Mouse (Mus musculus): ENCODE measurements around the gene Rbm5. TPM values are rescaled to one million over a fixed set of nuclear protein-coding genes. Genes with fewer than 3 reads are reported as not detected.

Gene Rbm5
- polyA plus RNA-seq, 1 experiment from 2014 or later = 123 TPM

DNA sequence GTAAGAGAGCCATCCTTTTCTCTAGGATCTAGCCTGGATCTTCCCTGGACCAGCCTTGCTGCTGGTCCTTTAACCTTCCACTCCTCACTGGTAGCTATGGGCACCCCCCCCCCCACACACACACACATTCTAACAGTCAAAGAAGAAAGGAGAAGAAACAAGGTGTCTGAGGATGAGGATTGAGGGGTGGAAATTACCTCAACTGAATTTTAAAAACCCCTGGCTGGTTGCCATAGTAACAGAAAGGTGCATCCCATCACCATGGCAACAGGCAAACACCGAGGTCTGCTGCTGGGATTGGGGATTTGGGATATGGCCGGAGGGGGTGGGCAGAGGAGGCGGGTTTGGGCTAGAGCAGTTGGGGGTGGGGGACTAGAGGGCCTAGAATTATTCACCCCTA lies 41.1 kb downstream of the Rbm5 start:
- 61% methylated on average over 3 of the region's 3 CpGs for WGBS
- no peak overlapping the region for H3K4me2 ChIP-seq
- H3K36me3 ChIP-seq = no peaks in the 10 kb centered on the region
- H3K27me3 ChIP-seq = peaks cover 6% of the 10 kb centered on the region
- peaks cover 6% of the 10 kb centered on the region; the same call in 1 of the 2 replicates for H3K4me1 ChIP-seq (replicated peaks)
- ATAC-seq (replicated peaks; ENCODE audit: insufficient number of reproducible peaks, insufficient read depth, low FRiP score, low read depth) = no peak
- no peak overlapping the region for H3K9ac ChIP-seq
- H3K27ac ChIP-seq = no peak overlapping the region
- H3K9me3 ChIP-seq (replicated peaks) = no peaks in the 10 kb centered on the region
- no peak overlapping the region for H3K4me3 ChIP-seq

- Histone ChIP-seq H3K4me2 (no peak overlapping the region), H3K27ac (no peak overlapping the region), H3K9me3 (replicated peaks) (no peaks in the 10 kb centered on the region), H3K4me1 (replicated peaks) (peaks cover 9% of the 10 kb centered on the region), H3K4me3 (no peak overlapping the region), H3K9ac (no peak overlapping the region), H3K27me3 (peaks cover 1% of the 10 kb centered on the region; the same call in 1 of the 2 replicates), H3K36me3 (no peaks in the 10 kb centered on the region)
- WGBS = 42% methylated on average over 6 of the region's 6 CpGs
- ATAC-seq (replicated peaks; ENCODE audit: insufficient number of reproducible peaks, insufficient read depth, low FRiP score, low read depth) = no peak
Measured at GRCm38 (mm10) chr9:107728919-107729670, 41.7 kb downstream of the Rbm5 start.

DNA sequence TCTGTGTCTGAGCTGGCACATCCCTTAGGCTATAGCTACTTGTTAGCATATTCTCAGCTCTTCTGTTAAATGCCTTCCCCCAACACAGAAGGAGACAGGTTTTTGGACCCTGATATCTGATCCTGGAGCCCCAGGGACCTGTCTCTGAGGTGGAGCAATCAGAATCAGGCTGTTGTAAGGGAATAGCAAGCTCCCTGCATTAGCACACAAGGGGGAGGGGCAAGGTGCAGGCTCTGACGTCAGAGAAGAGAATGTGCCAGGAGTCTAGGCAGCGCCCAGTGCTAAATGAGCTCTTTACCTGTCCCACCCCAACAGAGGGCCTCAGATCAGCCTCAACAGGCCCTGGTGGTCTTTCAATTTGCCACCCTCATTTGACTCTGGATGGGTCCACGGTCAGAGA lies 43.8 kb downstream of the Rbm5 start:
- peaks cover 2% of the 10 kb centered on the region; the same call in 1 of the 2 replicates for H3K27me3 ChIP-seq
- no peak for ATAC-seq (replicated peaks; ENCODE audit: insufficient number of reproducible peaks, insufficient read depth, low FRiP score, low read depth)
- H3K4me2 ChIP-seq = no peak overlapping the region
- H3K9me3 ChIP-seq (replicated peaks) = no peaks in the 10 kb centered on the region
- peaks cover 21% of the 10 kb centered on the region for H3K4me1 ChIP-seq (replicated peaks)
- 46% methylated on average over 3 of the region's 3 CpGs for WGBS
- H3K27ac ChIP-seq = no peak overlapping the region
- no peak overlapping the region for H3K9ac ChIP-seq
- H3K36me3 ChIP-seq = no peaks in the 10 kb centered on the region
- H3K4me3 ChIP-seq = no peak overlapping the region

- H3K9ac ChIP-seq = no peak overlapping the region
- ATAC-seq (replicated peaks; ENCODE audit: insufficient number of reproducible peaks, insufficient read depth, low FRiP score, low read depth) = no peak
- peaks cover 6% of the 10 kb centered on the region; the same call in 1 of the 2 replicates for H3K27me3 ChIP-seq
- no peak overlapping the region for H3K4me3 ChIP-seq
- H3K27ac ChIP-seq = peak overlapping the region; percentile 69
- no peaks in the 10 kb centered on the region for H3K9me3 ChIP-seq (replicated peaks)
- peaks cover 21% of the 10 kb centered on the region for H3K4me1 ChIP-seq (replicated peaks)
- WGBS = 79% methylated on average over 1 of the region's 1 CpGs
- H3K4me2 ChIP-seq = no peak overlapping the region
- H3K36me3 ChIP-seq = no peaks in the 10 kb centered on the region
Measured at GRCm38 (mm10) chr9:107724796-107725195, 46.0 kb downstream of the Rbm5 start.

DNA sequence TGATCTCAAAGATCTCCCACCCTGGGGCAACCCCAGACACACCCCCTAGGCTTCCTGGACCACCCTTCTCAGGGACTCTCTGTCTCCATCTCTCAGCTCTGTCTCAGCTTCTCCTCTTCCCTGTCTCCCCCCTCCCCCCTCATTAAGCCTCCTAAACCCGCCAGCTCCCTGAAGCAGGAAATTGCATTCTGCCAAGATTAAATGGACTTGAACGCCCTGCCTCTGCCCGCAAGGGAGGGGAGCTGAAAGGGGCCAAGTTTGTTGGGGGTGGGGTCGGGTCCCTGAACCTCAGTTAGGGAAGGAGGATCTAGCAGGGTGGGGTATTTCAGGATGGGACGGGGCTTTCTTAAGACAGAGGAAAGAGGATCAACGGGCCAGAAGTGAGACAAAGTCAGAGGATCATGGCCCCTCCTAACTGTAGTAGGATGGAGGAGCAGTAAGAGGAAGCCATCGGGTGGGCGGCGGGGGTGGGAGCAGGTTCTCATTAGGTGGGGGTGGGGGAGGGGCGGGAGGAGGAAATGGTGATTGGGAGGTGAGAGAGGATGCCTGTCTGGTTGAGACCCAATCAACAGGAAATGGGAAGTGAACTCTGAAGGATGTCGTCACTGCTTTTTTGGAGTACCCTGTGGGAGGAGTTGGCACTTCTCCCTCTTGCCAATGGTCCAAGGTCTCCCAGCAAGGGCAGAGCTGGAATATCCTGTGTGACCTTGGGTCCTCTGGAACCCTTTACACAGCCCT lies 46.8 kb downstream of the Rbm5 start:
- 0 out of 2 replicates have a peak overlapping the region, but pooled peaks have one; percentile 5 for H3K4me3 ChIP-seq
- H3K4me2 ChIP-seq = peak overlapping the region; percentile 46
- peak; percentile 37 for ATAC-seq (replicated peaks; ENCODE audit: insufficient number of reproducible peaks, insufficient read depth, low FRiP score, low read depth)
- 4% methylated on average over 11 of the region's 11 CpGs for WGBS
- H3K36me3 ChIP-seq = no peaks in the 10 kb centered on the region
- H3K9ac ChIP-seq = no peak overlapping the region
- peaks cover 6% of the 10 kb centered on the region; the same call in 1 of the 2 replicates for H3K27me3 ChIP-seq
- H3K9me3 ChIP-seq (replicated peaks) = no peaks in the 10 kb centered on the region
- H3K4me1 ChIP-seq (replicated peaks) = peaks cover 21% of the 10 kb centered on the region
- peak overlapping the region; percentile 69 for H3K27ac ChIP-seq

DNA sequence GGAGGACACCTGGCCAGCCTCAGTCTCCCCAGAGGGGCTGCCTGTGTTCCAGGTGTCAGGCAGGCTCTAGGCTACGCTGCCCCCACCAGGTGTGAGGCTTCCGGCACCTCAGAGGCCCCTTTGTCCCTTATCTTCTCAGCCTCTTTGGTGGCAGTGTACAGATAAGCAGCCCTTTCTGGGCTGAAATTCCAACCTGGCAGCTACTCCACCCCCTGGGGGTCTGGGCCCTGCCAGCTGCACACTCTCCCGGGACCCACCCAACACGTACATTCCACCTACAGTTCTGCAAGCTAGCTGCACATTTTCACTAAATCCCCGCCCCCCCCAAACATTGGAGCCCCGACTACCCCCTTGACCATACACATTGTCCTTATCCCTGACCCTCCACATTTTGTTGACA lies 47.5 kb downstream of the Rbm5 start:
- Histone ChIP-seq H3K9ac (no peak overlapping the region), H3K4me2 (peak overlapping the region; percentile 46; the same call in 1 of the 2 replicates), H3K4me3 (no peak overlapping the region), H3K27ac (peak overlapping the region; percentile 69; the same call in 1 of the 2 replicates), H3K9me3 (replicated peaks) (no peaks in the 10 kb centered on the region), H3K36me3 (no peaks in the 10 kb centered on the region), H3K4me1 (replicated peaks) (peaks cover 21% of the 10 kb centered on the region), H3K27me3 (peaks cover 6% of the 10 kb centered on the region; the same call in 1 of the 2 replicates)
- ATAC-seq (replicated peaks; ENCODE audit: insufficient number of reproducible peaks, insufficient read depth, low FRiP score, low read depth) = no peak
- 16% methylated on average over 6 of the region's 6 CpGs for WGBS

DNA sequence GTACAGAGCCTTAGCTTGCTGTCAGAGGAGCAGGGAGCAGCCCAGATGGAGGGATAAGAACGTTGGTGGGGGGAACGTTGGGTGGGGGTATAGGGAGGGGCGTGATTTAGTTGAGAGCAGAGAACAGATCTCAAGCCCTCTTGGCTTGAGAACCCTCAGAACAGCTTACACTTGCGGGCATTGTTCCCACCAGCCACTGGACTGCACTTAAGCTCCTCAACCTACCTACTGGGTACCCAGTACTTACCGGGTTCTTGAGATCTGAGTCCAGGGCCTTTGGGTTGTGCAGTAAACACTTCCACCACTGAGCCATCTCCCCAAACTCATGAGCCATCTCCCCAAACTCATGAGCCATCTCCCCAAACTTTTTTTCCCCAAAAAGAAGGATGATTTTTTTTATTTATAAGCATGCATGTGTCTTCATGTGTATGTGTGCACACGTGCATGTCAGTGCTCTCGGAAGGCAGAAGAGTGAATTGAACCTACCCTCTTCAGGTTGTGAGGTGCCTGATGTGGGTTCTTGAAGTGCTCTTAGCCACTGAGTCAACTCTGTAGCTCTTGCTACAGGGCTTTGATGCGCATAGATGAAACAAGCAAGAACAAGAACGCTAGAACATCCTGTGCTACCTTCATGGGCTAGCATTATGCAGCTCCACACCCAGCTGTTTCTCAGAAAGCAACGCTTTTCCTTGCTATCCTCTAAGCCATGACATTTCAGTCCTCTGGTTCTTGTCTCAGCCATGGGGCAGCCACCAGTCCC lies 51.8 kb downstream of the Rbm5 start:
- H3K9ac ChIP-seq = no peak overlapping the region
- no peaks in the 10 kb centered on the region for H3K9me3 ChIP-seq (replicated peaks)
- peaks cover 12% of the 10 kb centered on the region for H3K27me3 ChIP-seq
- H3K27ac ChIP-seq = no peak overlapping the region
- H3K4me2 ChIP-seq = no peak overlapping the region
- 80% methylated on average over 10 of the region's 10 CpGs for WGBS
- H3K4me3 ChIP-seq = no peak overlapping the region
- H3K36me3 ChIP-seq = no peaks in the 10 kb centered on the region
- no peak for ATAC-seq (replicated peaks; ENCODE audit: insufficient number of reproducible peaks, insufficient read depth, low FRiP score, low read depth)
- peaks cover 26% of the 10 kb centered on the region for H3K4me1 ChIP-seq (replicated peaks)

GRCm38 (mm10) chr9:107716951-107717350 lies 53.8 kb downstream of the Rbm5 start:
- Histone ChIP-seq H3K4me2 (no peak overlapping the region), H3K27ac (no peak overlapping the region), H3K9me3 (replicated peaks) (no peaks in the 10 kb centered on the region), H3K36me3 (no peaks in the 10 kb centered on the region), H3K4me1 (replicated peaks) (peaks cover 21% of the 10 kb centered on the region), H3K4me3 (no peak overlapping the region), H3K27me3 (peaks cover 9% of the 10 kb centered on the region), H3K9ac (no peak overlapping the region)
- WGBS = 35% methylated on average over 6 of the region's 6 CpGs
- ATAC-seq (replicated peaks; ENCODE audit: insufficient number of reproducible peaks, insufficient read depth, low FRiP score, low read depth) = no peak

- no peak overlapping the region for H3K27ac ChIP-seq
- 96% methylated on average over 2 of the region's 2 CpGs for WGBS
Measured at GRCm38 (mm10) chr9:107715632-107716031, 55.2 kb downstream of the Rbm5 start.

GRCm38 (mm10) chr9:107714221-107714952 lies 56.4 kb downstream of the Rbm5 start:
- Histone ChIP-seq H3K36me3 (no peaks in the 10 kb centered on the region), H3K4me1 (replicated peaks) (peaks cover 33% of the 10 kb centered on the region), H3K4me3 (no peak overlapping the region), H3K9me3 (replicated peaks) (no peaks in the 10 kb centered on the region), H3K9ac (peak overlapping the region; percentile 26; the same call in 1 of the 2 replicates), H3K27ac (peak overlapping the region; percentile 56), H3K27me3 (peaks cover 30% of the 10 kb centered on the region), H3K4me2 (peak overlapping the region; percentile 35; the same call in 1 of the 2 replicates)
- 15% methylated on average over 12 of the region's 12 CpGs for WGBS
- ATAC-seq (replicated peaks; ENCODE audit: insufficient number of reproducible peaks, insufficient read depth, low FRiP score, low read depth) = no peak

More at GRCm38 (mm10) chr9:107715632-107716031, 55.2 kb downstream of the Rbm5 start:
- Histone ChIP-seq H3K9ac (no peak overlapping the region), H3K36me3 (no peaks in the 10 kb centered on the region), H3K4me3 (no peak overlapping the region), H3K27me3 (peaks cover 19% of the 10 kb centered on the region), H3K4me1 (replicated peaks) (peaks cover 21% of the 10 kb centered on the region), H3K9me3 (replicated peaks) (no peaks in the 10 kb centered on the region), H3K4me2 (no peak overlapping the region)
- ATAC-seq (replicated peaks; ENCODE audit: insufficient number of reproducible peaks, insufficient read depth, low FRiP score, low read depth) = no peak
